Mouse (Mus musculus) frontal cortex, adult 2 months (tissue): ENCODE measurements at regions not wholly inside any gene's neighbourhood (a gene's known extent, or its start where the extent isn't known, plus 50 kb on each side); places are given as distances from the start of the nearest gene placed in this dataset.
"Not testable (repeated sequence)": the region's sequence is repeated elsewhere in the genome, so short reads cannot be mapped to it uniquely, and the experiment has no call there.

Experiments
- DNase-seq, 2 experiments: peaks; one replicate each; pipeline ENCODE4 v3.0.0; 2022; ENCODE audit warnings: low spot score in 1 of 2; ENCODE audit errors: extremely low spot score in 1 of 2

DNA sequence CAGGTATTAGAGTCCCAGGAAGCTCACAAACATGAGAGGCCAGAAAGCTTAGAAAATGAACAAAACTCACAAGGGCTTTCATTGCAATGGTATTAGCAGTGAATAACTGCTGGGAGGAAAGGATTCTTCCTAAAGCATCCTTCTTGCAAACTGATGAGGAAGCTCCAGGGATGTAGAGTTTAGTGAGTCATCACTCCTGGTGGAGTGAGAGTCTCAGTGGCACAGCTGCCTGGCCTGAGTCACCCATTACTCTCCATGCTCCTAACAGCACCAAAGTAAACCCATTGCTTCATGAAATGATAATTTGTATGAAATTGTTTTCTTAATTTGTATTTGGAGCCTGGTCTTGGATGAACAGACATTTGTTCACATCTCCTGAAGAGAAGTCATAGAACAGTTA, 245.1 kb upstream of the Tmprss15 start:
- no peak for DNase-seq

DNA sequence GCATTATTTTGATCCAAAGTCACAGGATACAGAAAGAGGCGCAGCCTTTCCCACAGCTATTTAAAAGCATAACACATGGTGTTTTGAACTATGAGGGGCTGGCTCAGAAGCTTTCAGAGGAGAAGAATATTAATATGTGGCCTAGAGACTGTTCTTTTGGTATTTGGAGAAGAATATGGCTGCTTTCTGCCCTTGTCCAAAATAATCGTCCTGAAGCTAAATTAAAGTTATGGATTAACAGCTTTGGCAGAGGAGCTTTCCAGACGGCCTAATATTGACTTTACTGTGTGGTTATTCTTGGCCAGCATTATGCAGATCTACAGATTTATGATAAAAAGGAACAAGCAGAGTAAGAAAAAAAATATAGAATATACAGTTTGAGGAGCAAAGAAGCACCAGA, 222.4 kb upstream of the Tmprss15 start:
- DNase-seq, result no peak

DNA sequence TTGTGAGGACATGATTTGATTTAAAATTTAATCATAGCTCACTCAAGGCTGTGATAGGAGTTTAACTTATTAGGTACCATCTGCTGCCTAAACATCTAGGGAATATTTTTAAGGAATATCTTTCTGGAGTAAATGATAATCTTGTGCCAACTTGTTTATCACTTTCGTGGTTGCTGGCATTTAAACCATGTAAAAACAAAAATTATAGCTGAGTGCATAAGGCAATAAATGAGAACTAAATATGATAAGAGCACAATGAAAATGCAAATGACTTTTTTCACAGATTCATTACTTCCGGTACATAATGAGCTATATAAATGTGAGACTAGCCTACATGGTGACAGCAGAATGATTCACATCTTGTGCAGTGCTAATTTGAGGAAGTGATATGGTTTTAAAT, 221.8 kb upstream of the Tmprss15 start:
- DNase-seq, result peak in 1 of 2 experiments; percentile 2

DNA sequence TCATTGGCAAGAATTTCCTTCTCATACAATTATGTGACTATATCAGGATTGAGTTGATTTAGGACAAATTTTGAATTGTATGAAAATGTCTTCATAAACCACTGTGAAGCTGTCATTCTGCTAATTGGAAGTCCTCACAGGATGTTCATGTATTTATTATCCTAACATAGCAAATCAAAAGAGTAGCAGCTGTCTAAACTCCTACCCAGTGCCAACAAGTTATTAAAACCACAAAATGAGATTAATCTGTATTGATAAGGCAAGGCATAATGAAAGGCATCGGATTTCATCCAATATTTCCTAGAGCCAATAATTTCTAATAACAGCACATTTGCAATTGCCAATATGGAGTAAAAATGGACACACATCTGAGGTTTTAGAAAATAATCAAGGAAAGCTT, 217.6 kb upstream of the Tmprss15 start:
- DNase-seq, result no peak

DNA sequence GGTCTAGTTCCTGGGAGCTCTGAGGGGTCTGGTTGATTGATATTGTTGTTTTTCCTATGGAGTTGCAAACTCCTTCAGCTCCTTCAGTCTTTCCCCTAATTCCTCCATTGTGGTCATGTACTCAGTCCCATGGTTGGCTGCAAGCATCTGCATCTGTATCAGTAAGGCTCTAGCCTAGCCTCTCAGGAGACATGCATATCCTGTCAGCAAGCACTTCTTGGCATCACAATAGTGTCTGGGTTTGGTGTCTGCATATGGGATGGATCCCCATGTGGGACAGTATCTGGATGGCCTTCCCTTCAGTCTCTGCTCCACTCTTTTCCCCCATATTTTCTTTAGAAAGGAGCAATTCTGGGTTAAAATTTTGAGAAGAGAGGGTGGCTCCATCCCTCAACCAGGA, 205.7 kb upstream of the Tmprss15 start:
- DNase-seq, result not testable (repeated sequence)

DNA sequence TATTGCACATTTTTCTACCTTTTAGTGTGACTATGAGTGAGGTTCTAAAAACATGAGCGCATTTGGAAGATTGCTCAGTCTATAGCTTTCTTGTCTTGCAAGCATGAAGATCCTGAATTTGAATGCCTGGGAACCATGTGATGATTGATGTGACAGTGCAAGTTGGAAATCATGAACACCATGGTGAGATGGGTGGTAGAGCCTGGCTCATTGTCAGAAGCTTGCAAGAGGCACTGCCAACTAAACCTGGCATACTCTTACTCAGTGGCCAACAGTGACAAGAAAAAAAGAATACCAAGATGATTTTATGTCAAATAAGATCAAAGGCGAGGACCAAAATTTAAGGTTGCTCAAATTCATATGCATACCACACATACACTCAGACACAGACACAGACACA, 188.1 kb upstream of the Tmprss15 start:
- DNase-seq, result no peak

DNA sequence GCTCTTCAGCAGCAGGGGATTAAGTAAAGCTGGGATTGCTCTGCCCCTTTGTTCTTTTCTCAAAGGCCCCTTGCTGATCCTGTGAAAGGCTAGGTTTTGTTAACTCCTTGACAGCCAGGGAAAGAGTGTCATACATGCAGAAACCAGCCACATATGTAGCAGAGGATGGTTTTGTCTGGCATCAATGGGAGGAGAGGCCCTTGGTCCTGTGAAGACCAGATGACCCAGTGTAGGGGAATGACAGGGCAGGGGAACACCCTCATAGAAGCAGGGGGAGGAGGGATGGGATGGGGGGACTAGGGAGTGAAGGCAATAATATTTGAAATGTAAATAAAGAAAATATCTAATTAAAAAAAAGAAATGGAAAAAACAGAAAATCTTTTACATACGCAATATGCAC, 165.6 kb upstream of the Tmprss15 start:
- DNase-seq, result no peak

DNA sequence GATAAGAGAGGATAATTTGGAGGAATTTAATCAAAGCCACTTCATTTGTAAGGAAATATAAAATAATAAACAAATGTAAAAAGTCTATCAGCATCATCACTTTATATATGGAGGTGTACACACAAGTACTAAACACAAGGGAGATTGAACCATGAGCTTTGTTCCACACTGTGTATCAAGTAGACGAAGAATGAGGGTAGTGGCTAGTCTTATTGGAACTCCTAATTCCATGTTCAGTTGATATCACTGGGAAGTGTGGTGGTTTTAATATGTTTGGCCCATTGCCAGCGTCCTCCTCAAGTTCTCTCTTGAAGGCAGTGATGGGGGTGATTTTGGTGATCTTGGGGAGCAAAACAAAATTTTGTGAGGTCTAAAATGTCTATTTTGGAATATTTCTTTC, 165.2 kb upstream of the Tmprss15 start:
- DNase-seq, result no peak

DNA sequence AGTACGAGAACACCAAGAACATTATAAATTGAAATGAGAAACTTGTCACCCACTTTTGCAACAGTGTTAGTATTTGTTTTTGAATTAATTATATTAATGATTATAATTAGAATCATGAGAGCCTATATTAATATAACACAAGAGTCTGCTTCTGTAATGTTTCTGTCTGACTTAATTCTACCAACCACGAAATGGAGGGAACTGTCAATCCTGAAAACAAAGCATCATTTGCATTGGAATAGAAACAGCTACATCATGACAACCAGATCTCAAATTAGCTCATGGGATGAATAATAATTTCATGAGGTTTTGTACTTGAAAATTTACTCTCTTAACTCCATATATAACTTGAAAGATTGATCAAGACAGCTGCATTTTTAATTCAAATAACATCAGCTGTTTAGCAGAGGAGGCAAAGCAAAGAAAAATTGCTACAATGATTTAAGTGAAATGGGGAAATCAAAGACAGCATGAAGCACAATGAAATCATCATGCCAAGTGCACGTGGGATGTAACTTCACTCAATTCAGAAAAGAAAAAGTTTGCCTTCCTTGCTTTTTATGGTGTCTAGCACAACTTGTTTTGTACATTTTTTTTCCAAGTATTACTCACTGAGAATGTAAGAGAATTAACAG, 150.1 kb upstream of the Tmprss15 start:
- peak in 1 of 2 experiments; percentile 18 for DNase-seq

DNA sequence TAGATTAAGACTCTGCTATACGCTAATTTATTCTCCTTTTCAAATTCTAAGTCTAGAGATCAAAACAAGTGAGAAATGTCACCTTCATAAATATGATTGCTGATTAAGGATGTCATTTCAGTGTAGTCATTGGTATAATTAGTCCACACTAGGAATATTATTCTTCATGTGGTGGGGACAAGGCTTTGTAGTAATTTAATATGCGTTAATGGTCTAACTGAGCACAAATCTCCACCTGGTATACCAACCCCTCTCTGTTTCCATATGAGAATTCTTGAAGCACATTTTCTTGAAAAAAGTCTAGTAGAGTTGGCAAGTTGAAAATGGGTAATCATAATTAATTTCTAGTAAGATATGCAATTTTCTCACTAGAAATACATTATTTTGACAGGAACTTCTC, 149.3 kb upstream of the Tmprss15 start:
- DNase-seq, result no peak

DNA sequence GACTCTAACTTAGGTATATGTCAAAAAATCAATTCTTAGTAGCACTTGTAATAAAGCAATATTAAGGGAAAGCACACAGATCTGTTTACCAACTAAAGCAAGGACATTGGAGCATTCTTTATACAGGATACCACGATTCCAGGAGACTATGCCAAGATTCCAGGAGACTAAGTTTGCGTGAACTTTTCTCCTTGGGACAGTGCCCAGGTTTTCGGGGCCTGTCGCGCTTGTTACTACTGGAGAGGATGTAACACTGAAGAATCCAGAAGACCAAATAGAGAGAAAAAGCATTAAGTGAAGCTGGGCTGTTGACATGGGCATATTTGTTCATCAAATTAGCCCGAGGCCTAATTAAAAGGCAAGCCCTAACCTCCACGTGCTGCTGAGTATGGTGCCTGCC, 100.3 kb upstream of the Tmprss15 start:
- DNase-seq, result no peak

DNA sequence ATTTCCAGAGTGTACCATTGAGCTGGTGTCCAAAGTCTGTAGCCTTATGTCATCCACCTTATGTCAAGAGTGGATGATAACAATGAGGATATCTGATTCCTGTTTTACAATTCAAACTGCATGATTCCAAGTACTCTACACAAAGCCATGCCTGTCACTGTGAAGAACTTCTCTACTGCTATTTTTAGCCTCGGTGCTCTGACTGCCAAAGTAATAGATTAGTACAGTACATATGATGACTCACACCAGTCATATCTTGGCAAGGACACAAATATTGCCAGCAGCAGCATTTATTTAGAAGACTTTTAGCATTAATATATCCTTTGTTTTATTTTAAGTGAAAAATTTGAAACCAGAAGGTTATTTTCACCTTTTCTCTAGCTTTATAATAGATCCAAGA, 95.6 kb upstream of the Tmprss15 start:
- DNase-seq, result no peak

DNA sequence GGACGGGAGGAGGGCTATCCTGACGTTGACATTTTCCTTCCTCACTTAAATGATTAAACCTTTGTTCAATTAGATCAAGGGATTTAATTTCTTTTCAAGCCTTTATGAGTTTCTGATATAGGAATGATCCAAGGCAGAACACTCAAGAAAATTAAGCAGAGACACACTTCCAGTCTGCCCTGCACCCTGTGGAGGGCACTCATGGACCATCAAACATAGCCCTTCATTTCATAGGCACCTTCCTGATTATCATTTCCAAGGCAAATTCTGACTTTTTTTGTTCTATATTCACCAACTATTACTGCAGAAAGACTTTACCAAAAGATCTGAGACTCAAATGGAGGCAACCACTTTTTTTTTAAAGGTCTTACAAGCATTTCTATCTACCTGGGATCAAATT, 91.6 kb upstream of the Tmprss15 start:
- peak in 1 of 2 experiments; percentile 42 for DNase-seq

DNA sequence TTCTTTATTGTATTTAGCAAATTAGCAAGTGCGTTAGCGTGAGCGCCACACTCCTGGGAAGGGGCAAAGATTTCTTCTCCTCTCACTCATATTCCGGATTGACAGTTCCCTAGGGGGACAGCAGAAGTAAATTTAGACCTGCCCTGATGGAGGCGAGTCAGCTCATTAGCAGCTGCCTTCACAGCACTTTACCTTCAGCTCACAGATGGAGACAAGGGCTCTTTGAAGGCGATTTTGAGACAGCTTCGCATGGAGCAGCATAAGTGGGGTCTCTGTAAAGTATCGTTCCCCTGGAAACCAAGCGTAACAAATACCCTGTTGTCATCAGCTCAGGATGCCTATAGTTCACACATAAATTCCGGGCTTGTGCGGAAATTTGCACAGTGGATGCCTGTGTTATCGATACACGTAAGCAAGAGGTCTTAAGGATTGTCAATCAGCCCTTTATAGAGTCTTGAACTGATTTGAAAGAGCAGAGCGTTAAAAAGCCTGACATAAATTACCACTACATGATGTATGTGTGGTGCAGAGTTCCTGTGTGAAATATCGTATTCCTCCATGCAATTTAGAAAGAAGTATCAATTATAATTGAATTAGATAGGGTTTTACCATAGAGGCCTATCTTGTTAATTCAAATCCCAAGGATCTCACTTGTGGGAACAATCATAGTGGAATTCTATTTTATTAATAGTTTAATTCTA, 86.6 kb upstream of the Tmprss15 start:
- DNase-seq, result no peak

DNA sequence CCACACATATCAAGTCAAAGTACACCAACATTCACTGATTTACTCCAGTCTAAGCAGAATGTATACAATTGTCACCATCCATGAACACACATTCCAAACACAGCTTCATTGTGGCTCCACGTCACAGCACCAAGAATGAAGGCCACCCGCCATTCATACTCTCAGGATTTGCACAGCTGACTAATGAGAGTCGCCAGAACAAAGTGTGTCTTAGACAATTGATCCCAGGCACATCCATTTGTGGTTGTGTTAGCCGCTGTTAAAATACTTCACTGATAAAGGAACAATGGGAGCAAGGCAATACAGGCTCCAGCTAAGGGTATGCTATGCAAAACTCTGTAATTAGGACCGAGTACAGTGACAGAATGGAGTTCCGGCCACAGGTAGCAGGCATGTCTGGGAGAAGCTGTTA, 85.9 kb upstream of the Tmprss15 start:
- no peak for DNase-seq

DNA sequence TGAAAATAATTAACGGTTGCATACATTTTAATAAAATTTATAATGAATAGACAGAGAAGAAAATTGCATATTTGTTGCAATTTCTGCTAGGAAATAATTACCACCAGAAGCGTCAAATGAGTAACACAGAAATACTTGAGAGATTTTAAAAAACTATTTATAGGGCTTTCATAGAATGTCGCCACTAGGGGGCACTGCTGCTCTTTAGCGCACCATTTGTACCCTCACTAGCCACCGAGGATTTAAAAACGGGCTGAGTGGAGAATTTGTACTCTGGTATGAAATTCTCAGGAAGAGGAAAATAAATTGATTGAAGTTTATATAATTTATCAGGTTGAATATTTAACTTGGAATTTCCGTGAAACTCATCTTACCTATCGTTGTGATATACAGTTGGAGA, 77.3 kb upstream of the Tmprss15 start:
- peak; percentile 53 to 90 for DNase-seq

DNA sequence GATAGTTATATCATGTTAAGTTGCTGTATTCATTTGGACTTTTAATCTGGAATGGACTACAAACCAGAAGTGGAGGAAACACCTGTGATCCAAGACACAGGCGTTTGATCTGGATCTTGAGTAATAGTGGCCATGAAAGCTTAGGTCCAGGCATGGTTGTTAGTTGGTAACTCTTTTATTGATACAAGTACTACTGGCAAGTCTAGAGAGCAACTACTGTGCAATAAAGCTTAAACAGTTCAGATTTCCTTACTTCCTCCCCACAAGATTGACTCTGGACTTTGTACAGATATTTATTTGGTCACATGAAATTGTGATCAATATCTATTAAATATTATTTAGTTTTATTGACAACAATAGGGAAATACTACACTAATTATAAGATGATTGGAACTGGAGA, 51.9 kb upstream of the Tmprss15 start:
- no peak for DNase-seq
